Mouse (Mus musculus): ENCODE measurements around the gene Fam129b. TPM values are rescaled to one million over a fixed set of nuclear protein-coding genes. Genes with fewer than 3 reads are reported as not detected.

The Fam129b gene
- total RNA-seq, 4 experiments from 2014 or later: 21.8 to 39.3 (median 32.1) TPM

GRCm38 (mm10) chr2:32964659-32965457 is 88.9 kb downstream of the Fam129b start:
- DNase-seq (ENCODE audit: low spot score in 2 of 2): no peak

GRCm38 (mm10) chr2:32965511-32966183 is 89.7 kb downstream of the Fam129b start:
- DNase-seq (ENCODE audit: low spot score in 2 of 2): no peak

GRCm38 (mm10) chr2:32966184-32966688 is 90.3 kb downstream of the Fam129b start:
- no peak for DNase-seq (ENCODE audit: low spot score in 2 of 2)

GRCm38 (mm10) chr2:32966689-32967631 is 91.0 kb downstream of the Fam129b start:
- peak; percentile 81 to 88 for DNase-seq (ENCODE audit: low spot score in 2 of 2)

- no peak for DNase-seq (ENCODE audit: low spot score in 2 of 2)
Observed at GRCm38 (mm10) chr2:32968024-32968614, 92.2 kb downstream of the Fam129b start.

- no peak for DNase-seq (ENCODE audit: low spot score in 2 of 2)
Observed at GRCm38 (mm10) chr2:32969326-32969725, 93.4 kb downstream of the Fam129b start.

- no peak for DNase-seq (ENCODE audit: low spot score in 2 of 2)
Observed at GRCm38 (mm10) chr2:32971235-32971634, 95.3 kb downstream of the Fam129b start.

- DNase-seq (ENCODE audit: low spot score in 2 of 2): no peak
Observed at GRCm38 (mm10) chr2:32974216-32974615, 98.3 kb downstream of the Fam129b start.

Other genes starting within 250 kb of the Fam129b start
- 10 to 100 TPM; 18.2 to 24.8 (median 18.7) TPM for gene Eng, start 229.5 kb upstream of the Fam129b start, total RNA-seq (2022)
- 10 to 100 TPM in 3 of 4 experiments, 1 to 10 TPM in 1; 7.6 to 17.7 (median 11.4) TPM for gene Fpgs, start 172.0 kb upstream of the Fam129b start, total RNA-seq (2022)
- gene Cdk9, start 163.0 kb upstream of the Fam129b start, total RNA-seq (2022): 100 to 1,000 TPM; 102 to 129 (median 111) TPM
- 10 to 100 TPM; 18.5 to 23.8 (median 21.0) TPM for gene Sh2d3c, start 155.1 kb upstream of the Fam129b start, total RNA-seq (2022)
- 1 to 10 TPM in 3 of 4 experiments, under 1 TPM in 1; 0.92 to 2.1 (median 1.5) TPM for gene 6330409D20Rik, start 135.1 kb upstream of the Fam129b start, total RNA-seq (2022)
- 10 to 100 TPM; 28.6 to 33.5 (median 31.1) TPM for gene Tor2a, start 118.9 kb upstream of the Fam129b start, total RNA-seq (2022)
- gene Ttc16, start 100.5 kb upstream of the Fam129b start, total RNA-seq (2022): 1 to 10 TPM in 2 of 4 experiments, under 1 TPM in 2; 0.52 to 1.6 (median 1.1) TPM
- 1 to 10 TPM; 4.5 to 7.0 (median 5.8) TPM for gene Ptrh1, start 100.3 kb upstream of the Fam129b start, total RNA-seq (2022)
- 1 to 10 TPM in 3 of 4 experiments, under 1 TPM in 1; 0.66 to 1.9 (median 1.2) TPM for gene Cfap157, start 91.7 kb upstream of the Fam129b start, total RNA-seq (2022)
- gene Stxbp1, start 28.9 kb upstream of the Fam129b start, total RNA-seq (2022): 100 to 1,000 TPM; 583 to 634 (median 610) TPM
- 100 to 1,000 TPM; 120 to 150 (median 129) TPM for gene Rpl12, start 85.4 kb downstream of the Fam129b start, total RNA-seq (2022)
- 10 to 100 TPM; 35.1 to 39.9 (median 38.6) TPM for gene Lrsam1, start 85.5 kb downstream of the Fam129b start, total RNA-seq (2022)
- 10 to 100 TPM; 19.7 to 23.1 (median 21.8) TPM for gene Slc2a8, start 106.0 kb downstream of the Fam129b start, total RNA-seq (2022)